Mouse (Mus musculus): ENCODE results near the gene Pth.

DNA sequence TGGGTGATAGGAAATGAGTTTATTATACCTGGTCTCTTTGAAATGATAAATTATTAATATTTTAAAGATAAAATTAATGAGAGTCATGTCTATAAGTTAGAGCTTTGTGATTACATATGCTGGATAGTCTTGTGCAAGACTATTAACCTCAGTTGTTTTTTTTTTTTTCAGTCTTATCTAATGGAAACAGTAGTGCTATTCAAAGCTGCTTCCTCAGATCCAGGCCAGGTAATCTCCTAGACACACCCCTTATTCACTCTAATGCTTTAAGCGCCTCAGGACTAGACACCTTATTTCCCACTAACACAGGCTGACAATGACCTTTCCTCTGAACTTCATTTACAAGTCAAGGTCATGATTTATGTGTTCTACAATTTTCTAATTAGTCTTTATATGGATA, 39.3 kb downstream of the Pth start:
- TF ChIP-seq CTCF (IDR thresholded peaks at IDR 0.05; ENCODE audit: extremely low read depth, insufficient read depth, insufficient read length, insufficient replicate concordance) = no peak
- no peak for TF ChIP-seq POLR2A (IDR thresholded peaks at IDR 0.05; ENCODE audit: low read depth, low read length)

Data from spleen, adult 2 months (tissue).